Mouse (Mus musculus): Measurements from ENCODE around the gene Mlana. TPM values are rescaled to one million over a fixed set of nuclear protein-coding genes. Genes with fewer than 3 reads are reported as not detected.

Gene Mlana
- polyA plus RNA-seq, 1 experiment from 2014 or later = not detected

DNA sequence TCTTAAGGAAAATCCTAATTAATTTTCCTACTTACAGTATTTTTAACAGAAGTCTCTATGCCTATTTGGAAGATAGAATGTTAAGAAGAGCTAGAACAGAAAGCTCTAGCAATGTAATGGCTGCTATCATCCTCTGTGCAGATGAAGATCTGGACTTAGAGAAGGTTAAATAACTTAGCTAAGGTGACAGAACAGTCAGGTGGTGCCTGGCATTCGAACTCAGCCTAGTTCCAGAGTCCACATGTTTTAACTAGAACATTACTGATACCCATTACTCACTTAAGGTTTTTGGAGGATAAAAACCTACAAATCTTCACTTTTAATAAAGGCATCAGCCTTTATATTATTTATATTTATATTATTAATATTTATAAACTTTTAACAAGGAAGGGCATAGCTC is 43.0 kb downstream of the Mlana start:
- WGBS = 86% methylated on average over 1 of the region's 1 CpGs
- Histone ChIP-seq H3K4me3 (ENCODE audit: low read depth, low read length) (no peak overlapping the region), H3K9ac (ENCODE audit: low read length) (no peak overlapping the region), H3K27ac (replicated peaks; ENCODE audit: low read depth, low read length) (no peak overlapping the region), H3K9me3 (ENCODE audit: control insufficient read depth, low read length) (no peaks in the 10 kb centered on the region), H3K36me3 (ENCODE audit: control insufficient read depth, insufficient read depth, low read length) (no peaks in the 10 kb centered on the region), H3K27me3 (ENCODE audit: control insufficient read depth, insufficient read depth, low read length) (no peaks in the 10 kb centered on the region), H3K4me1 (ENCODE audit: control insufficient read depth, insufficient read depth, low read length) (no peaks in the 10 kb centered on the region), H3K4me2 (ENCODE audit: low read depth, severe bottlenecking) (no peak overlapping the region)
- ATAC-seq (ENCODE audit: insufficient number of reproducible peaks, low FRiP score, low TSS enrichment, low read depth) = no peak
- no peak for DNase-seq (ENCODE audit: low spot score)

DNA sequence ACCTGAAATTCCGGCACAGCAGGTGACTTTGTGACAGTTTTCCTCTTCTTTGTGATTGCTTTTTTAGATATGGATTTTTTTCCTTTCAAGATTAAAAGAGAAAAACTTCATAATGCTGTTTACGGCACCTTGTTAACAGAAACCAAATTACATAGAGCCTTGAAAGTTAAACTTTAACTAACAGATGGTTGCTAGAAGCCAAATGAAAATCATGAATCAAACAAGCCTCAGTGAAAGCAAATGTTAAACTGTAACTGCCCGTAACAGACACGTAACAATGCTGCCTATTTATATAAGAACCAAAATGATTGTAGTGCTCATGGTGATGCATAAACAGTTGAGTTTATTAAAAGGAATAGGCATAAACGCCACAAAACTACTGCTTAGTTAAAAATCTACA is 45.9 kb downstream of the Mlana start:
- no peaks in the 10 kb centered on the region for H3K9me3 ChIP-seq (ENCODE audit: control insufficient read depth, low read length)
- DNase-seq (ENCODE audit: low spot score) = no peak
- no peak overlapping the region for H3K4me2 ChIP-seq (ENCODE audit: low read depth, severe bottlenecking)
- no peaks in the 10 kb centered on the region for H3K27me3 ChIP-seq (ENCODE audit: control insufficient read depth, insufficient read depth, low read length)
- no peak overlapping the region for H3K27ac ChIP-seq (replicated peaks; ENCODE audit: low read depth, low read length)
- H3K4me1 ChIP-seq (ENCODE audit: control insufficient read depth, insufficient read depth, low read length) = no peaks in the 10 kb centered on the region
- no peak overlapping the region for H3K4me3 ChIP-seq (ENCODE audit: low read depth, low read length)
- WGBS = 74% methylated on average over 5 of the region's 5 CpGs
- H3K36me3 ChIP-seq (ENCODE audit: control insufficient read depth, insufficient read depth, low read length) = no peaks in the 10 kb centered on the region
- ATAC-seq (ENCODE audit: insufficient number of reproducible peaks, low FRiP score, low TSS enrichment, low read depth) = no peak
- H3K9ac ChIP-seq (ENCODE audit: low read length) = no peak overlapping the region

DNA sequence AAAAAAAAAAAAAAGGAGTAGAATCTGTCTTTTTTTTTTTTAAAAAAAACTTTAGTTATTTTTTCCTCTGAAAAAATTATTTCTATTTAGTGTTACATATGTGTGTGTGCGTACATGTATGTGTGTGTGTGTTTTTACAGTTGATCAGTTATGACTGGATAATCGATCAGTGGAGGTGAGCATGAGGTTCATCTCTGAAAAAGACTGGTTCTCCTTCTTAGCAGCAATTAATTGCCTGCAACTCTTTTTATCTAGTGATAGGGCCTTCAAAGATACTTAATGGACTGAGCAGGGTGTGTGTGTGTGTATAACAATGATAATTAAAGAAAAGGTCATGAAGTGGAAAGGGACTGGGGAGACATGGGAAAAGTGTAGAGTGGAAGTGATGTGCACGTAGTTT is 53.4 kb downstream of the Mlana start:
- no peaks in the 10 kb centered on the region for H3K36me3 ChIP-seq (ENCODE audit: control insufficient read depth, insufficient read depth, low read length)
- H3K4me1 ChIP-seq (ENCODE audit: control insufficient read depth, insufficient read depth, low read length) = no peaks in the 10 kb centered on the region
- no peaks in the 10 kb centered on the region for H3K9me3 ChIP-seq (ENCODE audit: control insufficient read depth, low read length)
- H3K27me3 ChIP-seq (ENCODE audit: control insufficient read depth, insufficient read depth, low read length) = no peaks in the 10 kb centered on the region
- H3K4me3 ChIP-seq (ENCODE audit: low read depth, low read length) = no peak overlapping the region
- no peak overlapping the region for H3K9ac ChIP-seq (ENCODE audit: low read length)
- WGBS = 93% methylated on average over 3 of the region's 3 CpGs
- H3K27ac ChIP-seq (replicated peaks; ENCODE audit: low read depth, low read length) = no peak overlapping the region
- no peak overlapping the region for H3K4me2 ChIP-seq (ENCODE audit: low read depth, severe bottlenecking)
- DNase-seq (ENCODE audit: low spot score) (no peak), ATAC-seq (ENCODE audit: insufficient number of reproducible peaks, low FRiP score, low TSS enrichment, low read depth) (no peak)

DNA sequence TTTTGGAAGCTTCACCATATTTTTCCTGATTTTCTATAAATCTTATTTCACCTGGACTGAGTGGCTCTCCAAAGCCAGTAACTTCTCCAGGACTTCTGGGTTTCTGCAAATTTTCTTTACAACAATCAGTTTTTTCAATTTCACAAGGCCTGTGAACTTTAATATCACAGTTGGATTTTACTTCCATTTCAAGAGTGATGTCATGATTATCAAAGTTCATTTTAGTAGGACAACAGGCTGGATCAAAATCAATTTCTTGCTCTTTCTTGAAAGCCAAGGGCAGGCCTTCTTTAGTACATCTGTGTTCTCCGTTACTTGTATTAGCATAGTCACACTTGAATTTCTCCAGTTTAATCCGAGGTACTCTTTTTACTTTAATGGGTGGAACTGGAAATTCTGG is 56.3 kb downstream of the Mlana start:
- Histone ChIP-seq H3K4me3 (ENCODE audit: low read depth, low read length) (no peak overlapping the region), H3K27ac (replicated peaks; ENCODE audit: low read depth, low read length) (no peak overlapping the region), H3K4me2 (ENCODE audit: low read depth, severe bottlenecking) (no peak overlapping the region), H3K9me3 (ENCODE audit: control insufficient read depth, low read length) (no peaks in the 10 kb centered on the region), H3K9ac (ENCODE audit: low read length) (no peak overlapping the region), H3K36me3 (ENCODE audit: control insufficient read depth, insufficient read depth, low read length) (no peaks in the 10 kb centered on the region), H3K27me3 (ENCODE audit: control insufficient read depth, insufficient read depth, low read length) (no peaks in the 10 kb centered on the region), H3K4me1 (ENCODE audit: control insufficient read depth, insufficient read depth, low read length) (no peaks in the 10 kb centered on the region)
- no peak for ATAC-seq (ENCODE audit: insufficient number of reproducible peaks, low FRiP score, low TSS enrichment, low read depth)
- WGBS = 98% methylated on average over 2 of the region's 2 CpGs
- no peak for DNase-seq (ENCODE audit: low spot score)

Other genes with a start within 250 kb of the Mlana start
- 21.9 and 24.5 TPM in 2 replicates for gene Ric1, start 175.5 kb upstream of the Mlana start, polyA plus RNA-seq (2014; fragmentation: Nextera tagmentation; extraction: Ambion mirVana)
- gene Ermp1, start 49.4 kb upstream of the Mlana start, polyA plus RNA-seq (2014; fragmentation: Nextera tagmentation; extraction: Ambion mirVana) = 11.7 and 16.8 TPM in 2 replicates
- gene 9930021J03Rik, start 108.2 kb downstream of the Mlana start, polyA plus RNA-seq (2014; fragmentation: Nextera tagmentation; extraction: Ambion mirVana) = 7.9 and 8.2 TPM in 2 replicates
- gene Ranbp6, start 115.2 kb downstream of the Mlana start, polyA plus RNA-seq (2014; fragmentation: Nextera tagmentation; extraction: Ambion mirVana) = 27.8 and 32.9 TPM in 2 replicates
- 0.19 and 0.26 TPM in 2 replicates for gene Il33, start 227.3 kb downstream of the Mlana start, polyA plus RNA-seq (2014; fragmentation: Nextera tagmentation; extraction: Ambion mirVana)